Mouse (Mus musculus): ENCODE measurements at regions not wholly inside any gene's neighbourhood (a gene's known extent, or its start where the extent isn't known, plus 50 kb on each side); places are given as distances from the start of the nearest gene placed in this dataset.

DNA sequence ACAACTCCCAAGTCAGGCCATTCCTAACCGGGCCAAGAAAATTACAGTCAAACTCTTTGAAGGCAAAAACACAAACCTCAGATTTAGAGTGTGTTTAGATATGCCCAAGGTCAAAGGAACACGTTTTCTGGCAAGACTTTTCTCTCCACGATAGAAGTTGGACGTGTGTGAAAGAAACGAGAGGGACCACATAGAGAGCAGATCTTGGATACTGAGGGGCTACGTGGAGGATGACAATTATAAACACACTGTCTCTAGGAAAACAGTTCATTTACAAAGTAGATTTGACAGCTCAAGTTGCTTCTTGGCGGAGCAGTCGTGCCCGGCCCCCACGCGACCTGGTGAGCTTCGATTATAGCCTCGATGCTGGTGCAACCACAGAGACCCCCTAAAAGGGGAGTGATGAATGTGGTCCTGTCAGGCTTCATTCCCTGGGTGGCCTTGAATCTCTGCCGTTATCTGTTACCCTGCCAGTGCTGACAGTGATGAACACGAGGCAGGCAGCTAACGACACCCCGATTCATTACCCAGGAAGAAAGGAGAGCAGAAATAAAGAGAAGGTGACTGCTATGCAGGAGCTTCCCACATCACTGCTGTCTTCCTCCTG is 187.4 kb upstream of the Noct start:
- Histone ChIP-seq H3K4me2 (replicated peaks; ENCODE audit: low read depth) (no peak overlapping the region), H3K4me3 (ENCODE audit: low read depth, low read length) (no peak overlapping the region), H3K9ac (ENCODE audit: low read depth, low read length) (no peak overlapping the region), H3K36me3 (ENCODE audit: control insufficient read depth, insufficient read depth) (no peaks in the 10 kb centered on the region), H3K4me1 (replicated peaks; ENCODE audit: control insufficient read depth, insufficient read depth, low read length) (no peaks in the 10 kb centered on the region), H3K27ac (ENCODE audit: low read depth, low read length) (no peak overlapping the region), H3K27me3 (replicated peaks; ENCODE audit: control insufficient read depth, insufficient read depth, low read length) (no peaks in the 10 kb centered on the region), H3K9me3 (ENCODE audit: control insufficient read depth) (no peaks in the 10 kb centered on the region)
- ATAC-seq: no peak
- TF ChIP-seq CTCF (IDR thresholded peaks at IDR 0.05; ENCODE audit: low read depth): no peak
- WGBS: 50% methylated on average over 17 of the region's 17 CpGs

DNA sequence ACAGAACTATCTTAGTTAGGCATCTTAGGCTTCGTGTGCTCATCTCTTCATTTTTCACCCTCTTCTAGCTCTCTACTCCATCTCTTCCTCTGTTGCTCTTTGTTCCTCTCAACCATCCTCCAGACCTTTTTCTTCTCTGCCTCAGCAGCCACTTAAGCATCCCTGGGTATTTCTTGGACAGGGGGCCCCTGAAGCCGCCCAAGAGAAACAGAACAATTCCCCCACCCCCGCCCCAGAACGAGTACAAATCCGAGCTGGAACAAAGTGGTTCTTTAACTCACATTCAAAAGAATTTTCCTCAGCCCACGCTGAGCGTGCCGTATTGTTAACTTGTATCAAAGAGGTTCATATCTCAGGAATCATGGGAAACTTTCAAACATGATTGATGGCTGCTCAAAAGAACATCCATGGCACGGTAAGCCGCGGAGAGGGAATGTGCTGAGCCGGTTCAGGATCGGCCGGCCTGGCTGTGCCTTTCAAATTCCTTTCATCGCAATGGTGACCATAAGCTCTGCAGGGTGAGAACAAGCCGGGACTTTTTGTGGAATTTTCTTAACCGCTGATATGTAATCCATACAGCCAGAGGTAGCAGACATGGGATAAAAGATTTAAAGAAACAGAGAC is 181.9 kb upstream of the Noct start:
- Histone ChIP-seq H3K4me3 (ENCODE audit: low read depth, low read length) (no peak overlapping the region), H3K4me2 (replicated peaks; ENCODE audit: low read depth) (no peak overlapping the region), H3K9ac (ENCODE audit: low read depth, low read length) (no peak overlapping the region), H3K9me3 (ENCODE audit: control insufficient read depth) (0 out of 2 replicates have a peak, but pooled peaks cover 2% of the 10 kb centered on the region), H3K27me3 (replicated peaks; ENCODE audit: control insufficient read depth, insufficient read depth, low read length) (no peaks in the 10 kb centered on the region), H3K36me3 (ENCODE audit: control insufficient read depth, insufficient read depth) (no peaks in the 10 kb centered on the region), H3K4me1 (replicated peaks; ENCODE audit: control insufficient read depth, insufficient read depth, low read length) (no peaks in the 10 kb centered on the region), H3K27ac (ENCODE audit: low read depth, low read length) (no peak overlapping the region)
- WGBS: 69% methylated on average over 17 of the region's 17 CpGs
- no peak for TF ChIP-seq CTCF (IDR thresholded peaks at IDR 0.05; ENCODE audit: low read depth)
- ATAC-seq: no peak

DNA sequence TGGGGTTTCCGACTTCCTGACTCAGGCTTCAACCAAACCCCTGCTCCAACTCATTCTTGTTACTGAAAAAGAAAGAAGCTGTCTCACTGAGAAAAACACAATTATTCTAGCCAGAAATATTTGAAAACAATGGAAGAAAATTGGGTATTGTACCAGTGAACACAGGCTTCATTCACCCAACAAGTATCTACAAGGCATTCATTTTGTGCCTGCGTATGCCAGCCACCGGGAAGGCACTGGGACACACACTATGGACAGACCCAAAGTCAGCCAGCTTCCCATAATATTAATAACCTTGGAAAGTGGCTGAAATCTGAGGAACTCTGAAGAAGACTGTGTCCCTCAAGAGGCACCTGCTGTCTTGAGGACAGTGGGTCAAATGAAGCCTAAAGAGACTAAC is 175.5 kb upstream of the Noct start:
- Histone ChIP-seq H3K4me2 (replicated peaks; ENCODE audit: low read depth) (no peak overlapping the region), H3K27ac (ENCODE audit: low read depth, low read length) (no peak overlapping the region), H3K4me3 (ENCODE audit: low read depth, low read length) (no peak overlapping the region), H3K36me3 (ENCODE audit: control insufficient read depth, insufficient read depth) (no peaks in the 10 kb centered on the region), H3K9ac (ENCODE audit: low read depth, low read length) (no peak overlapping the region), H3K27me3 (replicated peaks; ENCODE audit: control insufficient read depth, insufficient read depth, low read length) (no peaks in the 10 kb centered on the region), H3K4me1 (replicated peaks; ENCODE audit: control insufficient read depth, insufficient read depth, low read length) (no peaks in the 10 kb centered on the region), H3K9me3 (ENCODE audit: control insufficient read depth) (no peaks in the 10 kb centered on the region)
- no peak for ATAC-seq
- TF ChIP-seq CTCF (IDR thresholded peaks at IDR 0.05; ENCODE audit: low read depth): no peak
- WGBS: 91% methylated on average over 3 of the region's 3 CpGs

GRCm38 (mm10) chr3:51050156-51050555 is 174.1 kb upstream of the Noct start:
- Histone ChIP-seq H3K4me1 (replicated peaks; ENCODE audit: control insufficient read depth, insufficient read depth, low read length) (no peaks in the 10 kb centered on the region), H3K27me3 (replicated peaks; ENCODE audit: control insufficient read depth, insufficient read depth, low read length) (no peaks in the 10 kb centered on the region), H3K4me3 (ENCODE audit: low read depth, low read length) (no peak overlapping the region), H3K9me3 (ENCODE audit: control insufficient read depth) (no peaks in the 10 kb centered on the region), H3K9ac (ENCODE audit: low read depth, low read length) (no peak overlapping the region), H3K27ac (ENCODE audit: low read depth, low read length) (no peak overlapping the region), H3K4me2 (replicated peaks; ENCODE audit: low read depth) (no peak overlapping the region), H3K36me3 (ENCODE audit: control insufficient read depth, insufficient read depth) (no peaks in the 10 kb centered on the region)
- ATAC-seq: no peak
- peak; percentile 18; the same call in 1 of the 2 replicates for TF ChIP-seq CTCF (IDR thresholded peaks at IDR 0.05; ENCODE audit: low read depth)
- WGBS: 92% methylated on average over 1 of the region's 1 CpGs

DNA sequence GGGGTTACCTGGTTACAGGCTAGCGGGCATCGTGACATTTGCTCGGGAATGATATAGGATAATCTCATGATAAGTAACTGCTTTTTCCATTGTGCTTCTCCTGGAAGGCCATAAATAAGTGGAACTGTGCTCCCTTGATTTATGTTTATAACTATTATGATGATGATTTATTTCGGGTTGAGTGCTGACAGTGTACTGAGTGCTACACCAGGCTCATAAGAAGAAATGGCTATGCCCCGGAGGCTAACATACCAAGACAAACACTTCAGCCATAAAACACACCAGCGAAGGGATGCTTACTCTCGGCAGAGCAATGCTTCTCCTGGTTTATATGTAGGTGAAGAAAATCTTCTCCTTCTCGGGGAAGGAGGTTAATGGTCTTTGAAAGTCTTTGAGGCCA is 169.2 kb upstream of the Noct start:
- Histone ChIP-seq H3K4me3 (ENCODE audit: low read depth, low read length) (no peak overlapping the region), H3K4me2 (replicated peaks; ENCODE audit: low read depth) (no peak overlapping the region), H3K36me3 (ENCODE audit: control insufficient read depth, insufficient read depth) (no peaks in the 10 kb centered on the region), H3K9ac (ENCODE audit: low read depth, low read length) (no peak overlapping the region), H3K9me3 (ENCODE audit: control insufficient read depth) (no peaks in the 10 kb centered on the region), H3K27me3 (replicated peaks; ENCODE audit: control insufficient read depth, insufficient read depth, low read length) (no peaks in the 10 kb centered on the region), H3K4me1 (replicated peaks; ENCODE audit: control insufficient read depth, insufficient read depth, low read length) (no peaks in the 10 kb centered on the region), H3K27ac (ENCODE audit: low read depth, low read length) (no peak overlapping the region)
- WGBS: 49% methylated on average over 8 of the region's 8 CpGs
- ATAC-seq: no peak
- no peak for TF ChIP-seq CTCF (IDR thresholded peaks at IDR 0.05; ENCODE audit: low read depth)

DNA sequence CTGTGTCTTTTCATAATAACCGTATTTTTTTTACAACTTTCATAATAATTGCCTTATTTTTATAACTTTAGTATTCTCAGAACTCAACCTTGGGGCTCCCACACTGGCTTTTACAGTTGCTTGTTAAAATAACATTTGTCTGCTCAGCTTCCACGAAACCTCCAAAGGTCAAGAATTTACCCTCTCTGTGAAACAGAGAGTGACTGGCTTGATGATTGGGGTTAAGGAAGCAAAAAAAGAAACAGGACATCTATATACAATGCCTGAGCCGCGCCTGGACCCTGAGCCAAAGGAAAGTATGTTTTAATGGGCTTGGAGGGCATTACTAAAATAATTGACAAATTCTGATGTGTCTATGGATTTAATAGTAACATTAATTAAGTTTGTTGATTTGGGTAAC is 160.0 kb upstream of the Noct start:
- H3K4me3 ChIP-seq (ENCODE audit: low read depth, low read length): no peak overlapping the region
- no peak for ATAC-seq
- no peak for TF ChIP-seq CTCF (IDR thresholded peaks at IDR 0.05; ENCODE audit: low read depth)
- no peaks in the 10 kb centered on the region for H3K9me3 ChIP-seq (ENCODE audit: control insufficient read depth)
- H3K27me3 ChIP-seq (replicated peaks; ENCODE audit: control insufficient read depth, insufficient read depth, low read length): no peaks in the 10 kb centered on the region
- H3K9ac ChIP-seq (ENCODE audit: low read depth, low read length): no peak overlapping the region
- no peak overlapping the region for H3K4me2 ChIP-seq (replicated peaks; ENCODE audit: low read depth)
- no peak overlapping the region for H3K27ac ChIP-seq (ENCODE audit: low read depth, low read length)
- WGBS: 55% methylated on average over 4 of the region's 4 CpGs
- no peaks in the 10 kb centered on the region for H3K36me3 ChIP-seq (ENCODE audit: control insufficient read depth, insufficient read depth)
- no peaks in the 10 kb centered on the region for H3K4me1 ChIP-seq (replicated peaks; ENCODE audit: control insufficient read depth, insufficient read depth, low read length)
